Mouse (Mus musculus) liver, embryonic 15.5 days (tissue): ENCODE measurements around the gene Nudt7. TPM values are rescaled to one million over a fixed set of nuclear protein-coding genes. Genes with fewer than 3 reads are reported as not detected.

Experiments used
- ATAC-seq: fragments of 200-750 bp; cut with Nextera tagmentation; 2 replicates; pipeline ENCODE4 v1.8.0; 2017; ENCODE audit warnings: moderate number of reproducible peaks, mild to moderate bottlenecking, moderate library complexity; ENCODE audit not compliant: insufficient read depth
- H3K27ac ChIP-seq: fragments of 300-500 bp; sonication (generic); replicated peaks from 2 replicates; pipeline ENCODE4 v1.5.1; 2015; ENCODE audit warnings: mild to moderate bottlenecking, inconsistent platforms
- H3K27me3 ChIP-seq: fragments of 300-500 bp; sonication (generic); 2 replicates; pipeline ENCODE4 v1.6.1; 2015; ENCODE audit warnings: mild to moderate bottlenecking, inconsistent platforms
- H3K36me3 ChIP-seq: fragments of 300-500 bp; sonication (generic); replicated peaks from 2 replicates; pipeline ENCODE4 v1.6.1; 2015; ENCODE audit warnings: moderate library complexity, mild to moderate bottlenecking, inconsistent platforms
- H3K4me1 ChIP-seq: fragments of 300-500 bp; sonication (generic); replicated peaks from 2 replicates; pipeline ENCODE4 v1.6.1; 2015; ENCODE audit warnings: inconsistent platforms
- H3K4me2 ChIP-seq: fragments of 300-500 bp; sonication (generic); 2 replicates; pipeline ENCODE4 v1.6.1; 2015; ENCODE audit warnings: moderate library complexity, mild to moderate bottlenecking, inconsistent platforms
- H3K4me3 ChIP-seq: fragments of 300-500 bp; sonication (generic); replicated peaks from 2 replicates; pipeline ENCODE4 v1.5.1; 2015; ENCODE audit warnings: mild to moderate bottlenecking, inconsistent platforms
- H3K9ac ChIP-seq: fragments of 300-500 bp; sonication (generic); 2 replicates; pipeline ENCODE4 v1.6.1; 2015; ENCODE audit warnings: moderate library complexity, mild to moderate bottlenecking, inconsistent platforms
- H3K9me3 ChIP-seq: fragments of 300-500 bp; sonication (generic); replicated peaks from 2 replicates; pipeline ENCODE4 v1.6.1; 2016; ENCODE audit warnings: inconsistent platforms
- WGBS: fragments of 180-500 bp; shearing (Covaris S2); methylation state at CpG from one replicate; pipeline ENCODE4 v1.1.7; 2015; ENCODE audit warnings: mixed read lengths; ENCODE audit not compliant: insufficient replicate concordance; 5-methylcytosine and 5-hydroxymethylcytosine counted together
- polyA plus RNA-seq: library from polyadenylated mRNA; unstranded; fragments of >200 nt; fragmentation: Nextera tagmentation; extraction: Ambion mirVana; gene quantifications from 2 replicates; pipeline ENCODE4 v1.2.1, GENCODE M21; 2015

Gene Nudt7
- polyA plus RNA-seq, result 15.5 and 15.6 TPM in 2 replicates

GRCm38 (mm10) chr8:114133510-114134362 lies at the start of gene Nudt7:
Gene Nudt7 (plus strand): TSS chr8:114133557.
- peak within 1 kb of the TSS; percentile 64 for H3K27ac ChIP-seq
- under 1% methylated on average over 23 of the region's 23 CpGs for WGBS
- H3K36me3 ChIP-seq, result no peaks in the 10 kb centered on the region
- peaks cover 33% of the 10 kb centered on the region for H3K4me1 ChIP-seq
- peak; percentile 87 for ATAC-seq
- H3K27me3 ChIP-seq, result no peaks in the 10 kb centered on the region
- peak within 1 kb of the TSS; percentile 68 for H3K4me3 ChIP-seq
- H3K4me2 ChIP-seq, result peak within 1 kb of the TSS; percentile 87
- peak within 1 kb of the TSS; percentile 67 for H3K9ac ChIP-seq
- H3K9me3 ChIP-seq, result no peaks in the 10 kb centered on the region

- Histone ChIP-seq H3K36me3 (no peaks in the 10 kb centered on the region), H3K9ac (no peak overlapping the region), H3K9me3 (no peaks in the 10 kb centered on the region), H3K27ac (no peak overlapping the region), H3K4me3 (no peak overlapping the region), H3K4me1 (no peaks in the 10 kb centered on the region), H3K4me2 (no peak overlapping the region), H3K27me3 (no peaks in the 10 kb centered on the region)
- ATAC-seq, result no peak
- 70% methylated on average over 4 of the region's 4 CpGs for WGBS
Measured at GRCm38 (mm10) chr8:114087932-114088331, 45.4 kb upstream of the Nudt7 start.

GRCm38 (mm10) chr8:114090736-114091135 lies 42.6 kb upstream of the Nudt7 start:
- WGBS, result 63% methylated on average over 4 of the region's 4 CpGs
- Histone ChIP-seq H3K36me3 (no peaks in the 10 kb centered on the region), H3K4me2 (no peak overlapping the region), H3K27me3 (no peaks in the 10 kb centered on the region), H3K4me1 (no peaks in the 10 kb centered on the region), H3K4me3 (no peak overlapping the region), H3K27ac (no peak overlapping the region), H3K9ac (no peak overlapping the region), H3K9me3 (no peaks in the 10 kb centered on the region)
- no peak for ATAC-seq

- Histone ChIP-seq H3K9me3 (no peaks in the 10 kb centered on the region), H3K4me2 (no peak overlapping the region), H3K4me1 (no peaks in the 10 kb centered on the region), H3K4me3 (no peak overlapping the region), H3K9ac (no peak overlapping the region), H3K27ac (no peak overlapping the region), H3K36me3 (no peaks in the 10 kb centered on the region), H3K27me3 (no peaks in the 10 kb centered on the region)
- no peak for ATAC-seq
- WGBS, result 72% methylated on average over 3 of the region's 3 CpGs
Measured at GRCm38 (mm10) chr8:114093321-114093720, 40.0 kb upstream of the Nudt7 start.

GRCm38 (mm10) chr8:114094526-114094925 lies 38.8 kb upstream of the Nudt7 start:
- no peaks in the 10 kb centered on the region for H3K4me1 ChIP-seq
- H3K36me3 ChIP-seq, result no peaks in the 10 kb centered on the region
- H3K9ac ChIP-seq, result no peak overlapping the region
- WGBS, result 70% methylated on average over 4 of the region's 4 CpGs
- H3K4me3 ChIP-seq, result no peak overlapping the region
- no peaks in the 10 kb centered on the region for H3K27me3 ChIP-seq
- ATAC-seq, result no peak
- H3K27ac ChIP-seq, result no peak overlapping the region
- H3K4me2 ChIP-seq, result no peak overlapping the region
- no peaks in the 10 kb centered on the region for H3K9me3 ChIP-seq

- Histone ChIP-seq H3K9ac (no peak overlapping the region), H3K4me2 (no peak overlapping the region), H3K27ac (no peak overlapping the region), H3K27me3 (no peaks in the 10 kb centered on the region), H3K4me1 (no peaks in the 10 kb centered on the region), H3K4me3 (no peak overlapping the region), H3K9me3 (no peaks in the 10 kb centered on the region), H3K36me3 (no peaks in the 10 kb centered on the region)
- WGBS, result 50% methylated on average over 14 of the region's 14 CpGs
- no peak for ATAC-seq
Measured at GRCm38 (mm10) chr8:114100561-114101206, 32.7 kb upstream of the Nudt7 start.

- Histone ChIP-seq H3K36me3 (no peaks in the 10 kb centered on the region), H3K9me3 (no peaks in the 10 kb centered on the region), H3K4me3 (no peak overlapping the region), H3K27me3 (no peaks in the 10 kb centered on the region), H3K27ac (no peak overlapping the region), H3K9ac (no peak overlapping the region), H3K4me2 (no peak overlapping the region), H3K4me1 (no peaks in the 10 kb centered on the region)
- WGBS, result 66% methylated on average over 7 of the region's 7 CpGs
- ATAC-seq, result no peak
Measured at GRCm38 (mm10) chr8:114103401-114103800, 30.0 kb upstream of the Nudt7 start.

GRCm38 (mm10) chr8:114105971-114106370 lies 27.4 kb upstream of the Nudt7 start:
- Histone ChIP-seq H3K36me3 (no peaks in the 10 kb centered on the region), H3K9me3 (no peaks in the 10 kb centered on the region), H3K4me2 (no peak overlapping the region), H3K27ac (no peak overlapping the region), H3K4me3 (no peak overlapping the region), H3K4me1 (no peaks in the 10 kb centered on the region), H3K9ac (no peak overlapping the region), H3K27me3 (no peaks in the 10 kb centered on the region)
- no peak for ATAC-seq
- WGBS, result 62% methylated on average over 5 of the region's 5 CpGs

- 64% methylated on average over 20 of the region's 20 CpGs for WGBS
- no peak overlapping the region for H3K4me3 ChIP-seq
- ATAC-seq, result no peak
- no peaks in the 10 kb centered on the region for H3K36me3 ChIP-seq
- H3K9me3 ChIP-seq, result no peaks in the 10 kb centered on the region
- H3K9ac ChIP-seq, result no peak overlapping the region
- no peaks in the 10 kb centered on the region for H3K27me3 ChIP-seq
- H3K4me1 ChIP-seq, result no peaks in the 10 kb centered on the region
- no peak overlapping the region for H3K4me2 ChIP-seq
- H3K27ac ChIP-seq, result no peak overlapping the region
Measured at GRCm38 (mm10) chr8:114109365-114110140, 23.8 kb upstream of the Nudt7 start.

- Histone ChIP-seq H3K36me3 (no peaks in the 10 kb centered on the region), H3K27ac (no peak overlapping the region), H3K4me3 (no peak overlapping the region), H3K9me3 (no peaks in the 10 kb centered on the region), H3K4me2 (no peak overlapping the region), H3K9ac (no peak overlapping the region), H3K27me3 (no peaks in the 10 kb centered on the region), H3K4me1 (peaks cover 3% of the 10 kb centered on the region; the same call in 1 of the 2 replicates)
- WGBS, result 80% methylated on average over 1 of the region's 1 CpGs
- ATAC-seq, result no peak
Measured at GRCm38 (mm10) chr8:114115076-114115475, 18.3 kb upstream of the Nudt7 start.

GRCm38 (mm10) chr8:114116049-114116448 lies 17.3 kb upstream of the Nudt7 start:
- no peak overlapping the region for H3K4me2 ChIP-seq
- H3K9me3 ChIP-seq, result no peaks in the 10 kb centered on the region
- H3K27me3 ChIP-seq, result no peaks in the 10 kb centered on the region
- H3K9ac ChIP-seq, result no peak overlapping the region
- 30% methylated on average over 2 of the region's 2 CpGs for WGBS
- H3K27ac ChIP-seq, result no peak overlapping the region
- H3K36me3 ChIP-seq, result no peaks in the 10 kb centered on the region
- H3K4me3 ChIP-seq, result no peak overlapping the region
- no peak for ATAC-seq
- peaks cover 3% of the 10 kb centered on the region; the same call in 1 of the 2 replicates for H3K4me1 ChIP-seq
